Mouse (Mus musculus): Measurements from ENCODE around the gene Gm9903. TPM values are rescaled to one million over a fixed set of nuclear protein-coding genes. Genes with fewer than 3 reads are reported as not detected.

Gene Gm9903
- 0.29 and 0.35 TPM in 2 replicates for polyA plus RNA-seq (2015; fragmentation: Nextera tagmentation; extraction: Ambion mirVana)

DNA sequence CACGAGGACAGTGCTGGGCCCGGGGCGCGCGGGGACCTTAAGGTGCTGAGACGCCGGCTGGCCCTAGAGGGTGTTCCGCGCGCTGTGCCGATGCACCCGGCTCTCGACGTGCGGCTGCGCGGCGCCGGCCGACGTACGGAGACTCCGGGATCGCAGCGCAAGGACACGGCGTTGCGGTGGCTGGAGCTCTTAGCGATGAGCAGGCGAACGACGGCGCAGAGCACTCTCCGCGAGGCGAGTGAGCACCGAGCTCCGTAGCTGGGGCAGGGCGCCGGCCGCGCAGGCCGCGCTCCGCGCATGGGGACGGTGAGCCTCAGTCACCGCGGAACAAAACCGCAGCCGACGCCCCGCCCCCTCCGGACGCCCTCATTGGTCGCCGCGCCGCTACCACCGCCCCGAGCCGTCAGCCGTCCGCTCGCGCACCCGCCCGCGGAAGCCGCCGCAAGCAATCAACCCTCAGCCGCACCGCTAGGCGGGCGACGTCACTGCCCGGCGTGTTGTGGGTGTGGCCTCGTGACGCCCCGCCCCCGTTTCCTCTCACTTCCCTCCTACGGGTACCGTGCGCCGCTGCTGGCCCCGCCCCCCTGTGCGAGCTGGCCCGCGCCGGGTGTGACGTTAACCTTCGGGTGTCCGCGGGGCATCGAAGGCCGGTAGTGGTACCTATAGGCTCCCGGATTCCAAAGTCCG, at the start of gene Gm9903, which contains the start of gene Fam53a:
Gene Gm9903, plus strand, starts transcription at position 625 of the 687 bp plus-strand sequence.
Gene Fam53a, minus strand, starts transcription at position 335 of the 687 bp plus-strand sequence.
- WGBS: under 1% methylated on average over 87 of the region's 99 CpGs
- Histone ChIP-seq H3K4me3 (peak within 1 kb of the TSS; percentile 87), H3K4me1 (peaks cover 20% of the 10 kb centered on the region), H3K27me3 (no peaks in the 10 kb centered on the region), H3K27ac (peak within 1 kb of the TSS; percentile 92), H3K9me3 (no peaks in the 10 kb centered on the region), H3K4me2 (peak within 1 kb of the TSS; percentile 84), H3K9ac (peak within 1 kb of the TSS; percentile 87), H3K36me3 (no peaks in the 10 kb centered on the region)
- ATAC-seq (ENCODE audit: insufficient number of reproducible peaks, low FRiP score, low TSS enrichment, low read depth): peak; percentile 95

DNA sequence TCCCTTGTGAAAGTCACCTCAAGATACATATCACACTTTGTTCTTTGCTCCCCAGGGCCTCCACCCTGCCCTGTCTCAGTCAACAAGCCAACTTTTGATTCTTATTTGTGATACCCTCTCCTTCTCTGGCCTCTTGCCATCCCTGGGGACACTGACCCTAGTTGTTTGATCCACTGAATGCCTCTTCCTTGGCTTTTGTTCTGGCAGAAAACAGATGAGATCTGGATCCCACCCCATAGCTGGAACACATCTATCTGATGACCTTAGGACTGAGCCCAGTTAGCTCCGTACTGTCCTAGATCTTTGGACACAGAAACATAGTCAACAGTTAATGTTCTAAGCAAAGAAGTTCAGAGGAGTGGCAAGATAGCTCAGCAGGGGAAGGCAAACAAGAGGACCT, 49.4 kb upstream of the Gm9903 start:
- Histone ChIP-seq H3K27me3 (no peaks in the 10 kb centered on the region), H3K36me3 (no peaks in the 10 kb centered on the region), H3K4me3 (no peak overlapping the region), H3K9ac (no peak overlapping the region), H3K4me2 (no peak overlapping the region), H3K9me3 (no peaks in the 10 kb centered on the region), H3K4me1 (no peaks in the 10 kb centered on the region), H3K27ac (no peak overlapping the region)
- WGBS: 87% methylated on average over 1 of the region's 1 CpGs
- ATAC-seq (ENCODE audit: insufficient number of reproducible peaks, low FRiP score, low TSS enrichment, low read depth): no peak

DNA sequence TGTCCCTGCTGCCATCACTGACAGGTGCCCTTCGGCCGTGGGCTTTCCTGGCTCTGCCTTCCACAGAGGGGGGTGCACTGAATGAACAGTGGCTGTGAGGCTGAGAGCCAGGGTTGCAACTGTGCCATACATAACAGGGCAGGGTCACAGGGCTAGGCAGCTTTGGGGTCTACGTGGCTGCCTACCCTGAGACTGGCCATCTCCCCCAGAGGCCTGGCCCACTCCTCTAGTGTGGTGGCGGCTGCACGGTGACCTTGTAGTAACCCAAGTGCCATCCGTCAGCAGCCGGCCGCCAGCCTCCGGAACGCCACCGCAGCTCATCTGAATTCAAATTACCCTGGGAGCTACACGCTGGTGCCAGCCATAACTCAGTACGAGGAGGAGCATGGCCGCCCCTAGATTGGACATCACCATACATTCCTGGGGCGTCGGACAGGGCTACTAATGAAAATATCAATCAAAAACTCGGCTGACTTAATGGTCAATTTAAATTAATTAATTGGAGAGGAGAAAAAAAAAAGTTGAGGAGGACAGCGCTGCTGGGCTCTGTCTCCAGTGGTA, 42.1 kb upstream of the Gm9903 start:
- Histone ChIP-seq H3K9me3 (no peaks in the 10 kb centered on the region), H3K9ac (no peak overlapping the region), H3K27ac (no peak overlapping the region), H3K4me2 (no peak overlapping the region), H3K4me1 (no peaks in the 10 kb centered on the region), H3K27me3 (peaks cover 4% of the 10 kb centered on the region; the same call in 1 of the 2 replicates), H3K4me3 (no peak overlapping the region), H3K36me3 (no peaks in the 10 kb centered on the region)
- WGBS: 68% methylated on average over 18 of the region's 18 CpGs
- ATAC-seq (ENCODE audit: insufficient number of reproducible peaks, low FRiP score, low TSS enrichment, low read depth): no peak

DNA sequence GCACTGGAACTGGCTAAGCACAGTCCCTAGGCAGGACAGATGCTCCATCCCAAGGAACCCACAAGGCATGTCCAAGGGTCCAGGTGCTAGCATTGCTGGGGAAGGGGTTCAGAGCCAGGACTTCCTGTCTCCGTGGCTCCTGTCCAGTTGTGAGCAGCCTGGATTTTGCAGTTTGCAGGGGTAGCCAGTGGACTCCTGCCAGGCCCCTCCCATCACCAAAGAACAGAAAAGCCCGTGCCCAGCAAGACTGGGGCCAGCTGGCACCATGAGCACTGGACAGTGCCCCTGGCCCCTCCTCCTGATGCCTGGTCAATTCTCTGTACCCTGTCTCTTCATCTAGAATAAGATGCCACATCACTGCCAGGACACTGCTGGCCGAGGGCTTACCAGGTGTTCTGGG, 41.7 kb upstream of the Gm9903 start:
- 76% methylated on average over 3 of the region's 3 CpGs for WGBS

DNA sequence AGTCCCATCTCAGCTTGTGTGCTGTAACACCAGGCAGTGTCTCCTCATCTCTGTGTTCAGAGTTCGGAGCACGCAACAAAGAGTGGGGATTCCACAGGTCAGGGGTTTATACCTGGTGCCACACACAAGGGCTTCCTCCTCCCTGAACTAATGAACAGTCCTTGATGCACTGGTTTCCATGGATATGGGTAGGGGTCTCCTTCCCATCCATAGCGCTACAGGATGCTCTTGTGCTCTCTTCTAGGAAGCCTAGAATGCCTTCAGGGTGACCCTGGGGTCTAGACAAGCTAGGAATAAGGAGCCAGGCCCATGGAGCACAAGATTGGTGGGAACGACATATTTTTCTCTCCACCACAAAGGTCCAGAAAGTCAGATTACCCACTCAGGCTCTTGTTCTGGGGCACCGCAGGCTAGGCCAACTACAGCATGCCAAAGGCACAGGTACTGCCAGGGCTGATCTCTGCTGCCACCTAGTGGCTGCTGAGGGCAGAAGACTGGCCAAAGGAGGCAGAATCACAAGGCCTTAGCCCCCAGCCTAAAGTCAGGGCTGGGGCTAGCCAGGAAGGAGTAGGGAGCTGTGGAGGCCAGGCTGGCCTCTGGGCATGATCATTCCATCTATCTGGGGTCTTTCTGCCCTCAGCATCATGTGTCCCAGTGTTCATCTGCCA, 40.4 kb upstream of the Gm9903 start:
- H3K9me3 ChIP-seq: no peaks in the 10 kb centered on the region
- H3K36me3 ChIP-seq: no peaks in the 10 kb centered on the region
- H3K4me2 ChIP-seq: no peak overlapping the region
- ATAC-seq (ENCODE audit: insufficient number of reproducible peaks, low FRiP score, low TSS enrichment, low read depth): no peak
- 67% methylated on average over 5 of the region's 5 CpGs for WGBS
- no peak overlapping the region for H3K9ac ChIP-seq
- H3K27ac ChIP-seq: no peak overlapping the region
- H3K4me3 ChIP-seq: no peak overlapping the region
- H3K27me3 ChIP-seq: peaks cover 4% of the 10 kb centered on the region; the same call in 1 of the 2 replicates
- H3K4me1 ChIP-seq: no peaks in the 10 kb centered on the region

More for the DNA sequence above, 41.7 kb upstream of the Gm9903 start:
- no peaks in the 10 kb centered on the region for H3K36me3 ChIP-seq
- peaks cover 4% of the 10 kb centered on the region; the same call in 1 of the 2 replicates for H3K27me3 ChIP-seq
- no peak for ATAC-seq (ENCODE audit: insufficient number of reproducible peaks, low FRiP score, low TSS enrichment, low read depth)
- no peak overlapping the region for H3K27ac ChIP-seq
- H3K9ac ChIP-seq: no peak overlapping the region
- H3K4me2 ChIP-seq: no peak overlapping the region
- no peak overlapping the region for H3K4me3 ChIP-seq
- no peaks in the 10 kb centered on the region for H3K4me1 ChIP-seq
- H3K9me3 ChIP-seq: no peaks in the 10 kb centered on the region

DNA sequence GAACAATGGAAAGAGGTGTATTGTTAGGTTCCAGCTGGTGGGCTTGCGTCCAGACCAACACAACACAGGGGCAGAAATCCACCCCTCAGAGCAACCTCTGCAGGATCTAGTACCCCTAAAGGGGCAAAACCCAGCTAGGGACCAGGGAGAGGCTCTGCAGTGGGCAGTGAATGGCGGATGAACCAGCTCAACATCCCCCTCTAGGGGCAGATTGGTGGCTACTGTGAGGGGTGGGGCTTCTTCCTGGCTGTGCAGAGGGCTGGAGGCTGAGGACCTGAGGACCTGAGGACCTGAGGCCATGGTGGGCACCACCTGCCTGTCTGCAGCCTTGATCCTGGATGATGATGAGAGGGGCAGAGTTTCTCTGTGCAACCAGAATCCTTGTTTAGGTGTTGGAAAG, 36.1 kb upstream of the Gm9903 start:
- 37% methylated on average over 2 of the region's 2 CpGs for WGBS
- H3K9me3 ChIP-seq: no peaks in the 10 kb centered on the region
- H3K27me3 ChIP-seq: no peaks in the 10 kb centered on the region; the same call in 1 of the 2 replicates
- H3K4me1 ChIP-seq: no peaks in the 10 kb centered on the region
- no peak overlapping the region for H3K27ac ChIP-seq
- no peak for ATAC-seq (ENCODE audit: insufficient number of reproducible peaks, low FRiP score, low TSS enrichment, low read depth)
- no peak overlapping the region for H3K4me3 ChIP-seq
- no peaks in the 10 kb centered on the region for H3K36me3 ChIP-seq
- no peak overlapping the region for H3K4me2 ChIP-seq
- H3K9ac ChIP-seq: no peak overlapping the region

DNA sequence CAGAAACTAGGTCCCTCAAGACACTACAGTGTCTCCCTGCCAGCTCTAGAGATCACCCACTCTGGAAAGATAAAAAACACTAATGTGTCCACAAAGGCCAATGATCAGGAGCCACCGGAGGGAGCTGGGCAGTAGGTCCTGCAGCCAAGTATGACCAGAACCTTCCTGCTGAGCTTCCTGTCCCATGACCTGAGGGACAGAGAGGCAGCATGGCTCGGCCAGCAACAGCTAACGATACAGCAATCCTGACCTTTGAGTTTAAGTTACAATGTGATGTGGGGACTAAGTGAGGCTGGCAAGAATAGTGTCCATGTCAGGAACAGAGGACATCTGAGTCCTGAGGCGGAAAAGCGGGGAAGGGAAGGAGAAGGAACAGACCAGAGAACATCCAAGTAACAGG, 24.4 kb upstream of the Gm9903 start:
- Histone ChIP-seq H3K9ac (no peak overlapping the region), H3K36me3 (peaks cover 56% of the 10 kb centered on the region)

DNA sequence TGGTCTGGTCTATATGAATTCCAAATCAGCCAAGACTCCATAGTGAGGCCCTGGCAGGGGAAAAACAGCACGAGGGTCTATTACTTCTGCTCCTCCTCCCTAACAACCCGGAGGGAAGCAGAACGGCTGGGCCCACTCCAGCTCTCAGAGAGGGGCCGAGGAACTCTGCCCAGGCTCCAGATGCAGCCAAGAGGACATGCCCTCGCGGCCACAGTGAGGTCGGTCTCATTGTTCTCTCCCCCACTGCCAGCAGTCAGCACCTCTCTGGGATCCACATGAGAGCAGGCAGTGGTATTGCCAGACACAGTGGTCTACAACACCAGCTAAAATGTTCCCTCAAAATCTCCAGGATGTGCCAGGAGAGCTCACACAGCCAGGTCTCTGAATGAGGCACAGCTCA, 23.1 kb upstream of the Gm9903 start:
- peaks cover 54% of the 10 kb centered on the region for H3K36me3 ChIP-seq
- 66% methylated on average over 7 of the region's 7 CpGs for WGBS

More for the DNA sequence above, 24.4 kb upstream of the Gm9903 start:
- H3K4me3 ChIP-seq: no peak overlapping the region
- H3K9me3 ChIP-seq: no peaks in the 10 kb centered on the region
- WGBS: 79% methylated on average over 5 of the region's 5 CpGs
- no peak overlapping the region for H3K4me2 ChIP-seq
- no peak overlapping the region for H3K27ac ChIP-seq
- H3K27me3 ChIP-seq: no peaks in the 10 kb centered on the region
- H3K4me1 ChIP-seq: 0 out of 2 replicates have a peak, but pooled peaks cover 4% of the 10 kb centered on the region
- no peak for ATAC-seq (ENCODE audit: insufficient number of reproducible peaks, low FRiP score, low TSS enrichment, low read depth)

DNA sequence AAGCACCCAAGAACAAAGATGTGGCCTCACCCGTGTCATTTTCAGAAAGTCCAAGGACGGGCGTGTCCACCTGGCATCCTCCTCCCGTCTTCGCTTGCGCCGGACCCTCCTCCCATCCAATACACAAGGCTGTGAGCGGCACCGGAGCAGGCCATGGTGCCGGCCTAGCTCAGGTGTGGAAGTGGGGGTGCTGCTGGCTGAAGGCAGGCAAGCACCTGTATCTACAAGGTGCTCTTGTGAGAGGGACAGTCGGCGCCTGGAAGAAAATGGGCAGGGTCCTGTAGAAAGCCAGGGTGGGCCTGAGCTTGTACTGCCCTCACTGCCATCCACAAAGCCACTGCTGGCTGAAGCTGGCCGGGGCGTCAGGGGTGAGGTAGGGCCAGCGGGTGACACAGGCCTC, 22.3 kb upstream of the Gm9903 start:
- Histone ChIP-seq H3K27me3 (no peaks in the 10 kb centered on the region), H3K9me3 (no peaks in the 10 kb centered on the region), H3K9ac (no peak overlapping the region), H3K36me3 (peaks cover 53% of the 10 kb centered on the region), H3K4me1 (0 out of 2 replicates have a peak, but pooled peaks cover 4% of the 10 kb centered on the region), H3K4me2 (no peak overlapping the region), H3K4me3 (no peak overlapping the region), H3K27ac (no peak overlapping the region)
- 92% methylated on average over 15 of the region's 15 CpGs for WGBS
- ATAC-seq (ENCODE audit: insufficient number of reproducible peaks, low FRiP score, low TSS enrichment, low read depth): no peak

More for the DNA sequence above, 23.1 kb upstream of the Gm9903 start:
- Histone ChIP-seq H3K27ac (no peak overlapping the region), H3K9me3 (no peaks in the 10 kb centered on the region), H3K4me2 (no peak overlapping the region), H3K27me3 (no peaks in the 10 kb centered on the region), H3K9ac (no peak overlapping the region), H3K4me1 (0 out of 2 replicates have a peak, but pooled peaks cover 4% of the 10 kb centered on the region), H3K4me3 (no peak overlapping the region)
- no peak for ATAC-seq (ENCODE audit: insufficient number of reproducible peaks, low FRiP score, low TSS enrichment, low read depth)

DNA sequence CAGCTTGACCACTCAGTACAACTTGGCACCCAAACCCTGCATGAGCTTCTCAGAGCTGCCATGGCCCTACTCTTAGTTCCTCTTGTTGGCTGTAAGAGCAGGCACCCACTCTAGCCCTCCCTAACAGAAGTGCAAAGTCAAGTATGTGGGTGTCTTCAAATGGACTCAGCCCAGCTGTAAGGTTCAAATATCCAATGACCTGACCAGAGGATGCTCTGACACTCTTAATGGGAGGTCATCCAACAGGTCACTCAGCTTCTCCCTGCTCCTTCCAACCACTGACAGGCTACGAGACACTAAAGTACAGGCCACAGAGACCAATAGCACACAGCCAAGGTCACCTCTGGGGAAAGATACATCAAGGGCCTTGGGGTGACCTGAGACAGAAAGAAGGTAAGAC, 20.5 kb upstream of the Gm9903 start:
- H3K9ac ChIP-seq: no peak overlapping the region
- 0 out of 2 replicates have a peak, but pooled peaks cover 4% of the 10 kb centered on the region for H3K4me1 ChIP-seq
- H3K27ac ChIP-seq: no peak overlapping the region
- no peaks in the 10 kb centered on the region for H3K27me3 ChIP-seq
- no peak overlapping the region for H3K4me2 ChIP-seq
- peaks cover 66% of the 10 kb centered on the region for H3K36me3 ChIP-seq
- H3K4me3 ChIP-seq: no peak overlapping the region
- ATAC-seq (ENCODE audit: insufficient number of reproducible peaks, low FRiP score, low TSS enrichment, low read depth): no peak
- H3K9me3 ChIP-seq: no peaks in the 10 kb centered on the region
- 81% methylated on average over 1 of the region's 1 CpGs for WGBS

DNA sequence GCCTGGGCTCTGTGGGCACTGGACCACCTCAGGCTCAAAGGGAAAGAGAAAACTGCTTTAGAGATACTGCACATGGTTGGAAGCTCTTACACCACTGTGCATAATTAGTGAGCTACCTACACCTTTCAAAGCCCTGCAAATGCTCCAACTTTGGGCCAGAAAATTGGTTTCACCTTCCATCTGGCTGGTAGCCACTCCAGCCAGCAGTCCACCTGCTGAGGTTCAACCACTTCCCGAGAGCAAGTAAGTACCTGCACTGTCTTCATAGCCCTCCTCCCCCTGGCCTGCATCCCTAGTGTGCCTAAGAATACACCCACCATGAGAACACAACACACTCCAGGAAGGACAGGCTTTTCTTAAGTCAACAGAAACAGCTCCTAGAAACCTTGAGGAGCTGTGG, 17.9 kb upstream of the Gm9903 start:
- peaks cover 60% of the 10 kb centered on the region for H3K36me3 ChIP-seq
- 0 out of 2 replicates have a peak, but pooled peaks cover 2% of the 10 kb centered on the region for H3K4me1 ChIP-seq
- H3K27ac ChIP-seq: no peak overlapping the region
- no peaks in the 10 kb centered on the region for H3K27me3 ChIP-seq
- H3K9ac ChIP-seq: no peak overlapping the region
- no peaks in the 10 kb centered on the region for H3K9me3 ChIP-seq
- ATAC-seq (ENCODE audit: insufficient number of reproducible peaks, low FRiP score, low TSS enrichment, low read depth): no peak
- no peak overlapping the region for H3K4me2 ChIP-seq
- 97% methylated on average over 1 of the region's 1 CpGs for WGBS
- no peak overlapping the region for H3K4me3 ChIP-seq

DNA sequence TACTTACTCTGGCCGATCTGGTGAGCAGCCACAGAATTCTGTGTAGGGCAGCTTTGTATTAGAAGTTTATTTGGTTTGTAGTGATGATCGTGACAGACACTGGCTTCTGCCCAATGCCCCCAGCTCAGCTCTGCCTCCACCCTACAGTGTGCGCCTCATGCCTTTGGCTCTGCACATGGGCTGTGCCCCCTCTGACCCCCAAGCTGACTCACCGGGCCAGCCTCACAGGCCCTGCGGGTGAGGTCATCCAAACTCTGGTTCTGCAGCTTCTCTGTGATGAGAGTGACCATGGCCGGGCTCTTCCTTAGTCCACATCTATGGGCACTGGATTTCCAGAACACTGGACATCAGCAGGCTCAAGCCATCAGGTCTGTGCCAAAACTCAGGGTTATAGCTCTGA, 15.3 kb upstream of the Gm9903 start:
- H3K9ac ChIP-seq: no peak overlapping the region
- H3K36me3 ChIP-seq: peaks cover 35% of the 10 kb centered on the region
- H3K4me1 ChIP-seq: no peaks in the 10 kb centered on the region
- no peaks in the 10 kb centered on the region for H3K9me3 ChIP-seq
- WGBS: 93% methylated on average over 6 of the region's 6 CpGs
- H3K4me2 ChIP-seq: no peak overlapping the region
- no peak overlapping the region for H3K4me3 ChIP-seq
- ATAC-seq (ENCODE audit: insufficient number of reproducible peaks, low FRiP score, low TSS enrichment, low read depth): no peak
- H3K27ac ChIP-seq: no peak overlapping the region
- no peaks in the 10 kb centered on the region for H3K27me3 ChIP-seq

Data from limb, embryonic 15.5 days (tissue).